Mouse (Mus musculus) midbrain, embryonic 16.5 days (tissue): Measurements from ENCODE around the gene Fgd6. TPM values are rescaled to one million over a fixed set of nuclear protein-coding genes. Genes with fewer than 3 reads are reported as not detected.

Source experiments
- ATAC-seq: fragments of 200-750 bp; cut with Nextera tagmentation; 2 replicates; pipeline ENCODE4 v1.8.0; 2017; ENCODE audit warnings: moderate TSS enrichment
- H3K27ac ChIP-seq: fragments of 300-500 bp; sonication (generic); 2 replicates; pipeline ENCODE4 v1.5.1; 2014; ENCODE audit warnings: mild to moderate bottlenecking, low read length, mixed read lengths
- H3K27me3 ChIP-seq: fragments of 300-500 bp; sonication (generic); 2 replicates; pipeline ENCODE4 v1.6.1; 2014; ENCODE audit warnings: low read depth, low read length, mixed read lengths; ENCODE audit not compliant: control insufficient read depth, insufficient read depth
- H3K36me3 ChIP-seq: fragments of 300-500 bp; sonication (generic); 2 replicates; pipeline ENCODE4 v1.6.1; 2014; ENCODE audit warnings: mild to moderate bottlenecking, low read length, moderate library complexity, mixed read lengths; ENCODE audit not compliant: control insufficient read depth, insufficient read depth
- H3K4me1 ChIP-seq: fragments of 300-500 bp; sonication (generic); 2 replicates; pipeline ENCODE4 v1.6.1; 2014; ENCODE audit warnings: mild to moderate bottlenecking, low read length, mixed read lengths; ENCODE audit not compliant: control insufficient read depth, insufficient read depth
- H3K4me2 ChIP-seq: fragments of 300-500 bp; sonication (generic); 2 replicates; pipeline ENCODE4 v1.6.1; 2014; ENCODE audit warnings: mild to moderate bottlenecking, low read length, mixed read lengths
- H3K4me3 ChIP-seq: fragments of 300-500 bp; sonication (generic); 2 replicates; pipeline ENCODE4 v1.5.1; 2014; ENCODE audit warnings: low read depth, mild to moderate bottlenecking, low read length, moderate library complexity, mixed read lengths
- H3K9ac ChIP-seq: fragments of 300-500 bp; sonication (generic); 2 replicates; pipeline ENCODE4 v1.6.1; 2014; ENCODE audit warnings: low read depth, low read length, mixed read lengths
- H3K9me3 ChIP-seq: fragments of 300-500 bp; sonication (generic); replicated peaks from 2 replicates; pipeline ENCODE4 v1.6.1; 2014; ENCODE audit warnings: mild to moderate bottlenecking, low read length, mixed read lengths; ENCODE audit not compliant: control insufficient read depth, poor library complexity, severe bottlenecking
- WGBS: fragments of 180-500 bp; shearing (Covaris S2); extraction: QIAGEN DNeasy Blood & Tissue Kit; methylation state at CpG from one replicate; pipeline ENCODE4 v1.1.7; 2014; 5-methylcytosine and 5-hydroxymethylcytosine counted together
- polyA plus RNA-seq: library from polyadenylated mRNA; unstranded; fragments of >200 nt; fragmentation: Nextera tagmentation; extraction: Ambion mirVana; gene quantifications from 2 replicates; pipeline ENCODE4 v1.2.1, GENCODE M21; 2015

Fgd6 gene
- polyA plus RNA-seq, 1 experiment from 2014 or later, result 1.8 TPM

DNA sequence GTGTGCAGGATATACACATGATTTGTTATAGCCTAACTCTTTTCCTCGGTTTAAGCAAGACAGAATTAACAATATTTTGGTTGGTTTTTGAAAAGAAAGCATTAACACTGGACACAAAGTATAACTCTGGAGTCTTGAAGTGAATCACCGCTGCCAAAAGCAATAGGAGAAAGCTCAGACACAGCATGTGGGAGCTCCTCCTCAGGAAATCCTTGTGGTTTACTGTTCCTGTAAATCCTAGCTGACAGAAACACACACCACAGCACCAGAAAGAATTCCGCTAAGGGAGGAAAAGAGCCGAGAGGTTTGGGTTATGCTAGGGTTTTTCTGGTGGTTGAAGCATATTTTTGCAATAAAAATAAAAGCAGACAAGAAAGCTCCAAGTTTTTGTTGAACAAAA is 21.6 kb upstream of the Fgd6 start:
- Histone ChIP-seq H3K27ac (no peak overlapping the region), H3K4me1 (no peaks in the 10 kb centered on the region; the same call in 1 of the 2 replicates), H3K9me3 (no peaks in the 10 kb centered on the region), H3K4me2 (no peak overlapping the region), H3K4me3 (no peak overlapping the region), H3K27me3 (no peaks in the 10 kb centered on the region), H3K36me3 (no peaks in the 10 kb centered on the region), H3K9ac (no peak overlapping the region)
- no peak for ATAC-seq
- 78% methylated on average over 4 of the region's 4 CpGs for WGBS

DNA sequence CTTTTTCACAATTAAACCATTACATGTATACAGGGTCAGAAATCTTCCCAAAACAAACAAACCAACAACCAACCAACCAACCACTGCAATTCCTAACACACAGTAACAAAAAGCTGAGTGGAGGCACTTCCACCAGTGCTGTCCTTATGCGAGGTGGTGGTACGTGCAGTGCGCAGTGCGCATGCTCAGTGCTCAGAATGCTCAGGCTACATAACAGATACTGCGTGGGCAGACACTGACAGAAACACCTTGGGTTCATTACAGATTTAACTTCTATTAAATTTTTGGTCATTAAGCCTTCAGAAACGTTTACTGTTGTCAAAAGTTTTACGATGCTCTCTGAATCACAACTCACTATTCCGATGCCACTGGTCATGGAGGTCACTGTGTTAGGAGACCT is 18.3 kb upstream of the Fgd6 start:
- H3K9ac ChIP-seq, result no peak overlapping the region
- WGBS, result 92% methylated on average over 8 of the region's 8 CpGs
- ATAC-seq, result no peak
- no peak overlapping the region for H3K27ac ChIP-seq
- no peaks in the 10 kb centered on the region for H3K36me3 ChIP-seq
- no peak overlapping the region for H3K4me3 ChIP-seq
- H3K4me1 ChIP-seq, result no peaks in the 10 kb centered on the region; the same call in 1 of the 2 replicates
- H3K27me3 ChIP-seq, result no peaks in the 10 kb centered on the region
- no peak overlapping the region for H3K4me2 ChIP-seq
- no peaks in the 10 kb centered on the region for H3K9me3 ChIP-seq

DNA sequence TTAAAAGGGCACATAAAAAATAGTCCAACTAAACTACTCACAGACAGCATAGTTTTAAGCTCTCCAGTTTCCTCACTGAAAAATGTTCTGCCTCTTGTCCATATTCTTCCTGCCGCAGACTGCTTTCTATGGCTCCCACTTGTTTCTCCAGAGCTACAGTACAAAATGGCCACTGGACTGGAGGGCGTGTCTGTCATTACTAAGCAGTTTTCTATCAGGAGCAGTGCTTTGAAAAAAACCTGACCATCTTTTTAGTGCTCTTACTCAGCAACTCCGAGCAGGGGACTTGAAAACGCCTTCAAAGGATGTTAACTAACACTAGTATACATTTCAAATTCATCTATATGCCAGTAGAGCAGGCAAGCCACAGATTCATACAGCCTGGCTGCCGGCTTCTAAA is 15.2 kb upstream of the Fgd6 start:
- no peak overlapping the region for H3K27ac ChIP-seq
- no peak overlapping the region for H3K4me3 ChIP-seq
- H3K4me2 ChIP-seq, result no peak overlapping the region
- WGBS, result 79% methylated on average over 5 of the region's 5 CpGs
- no peak overlapping the region for H3K9ac ChIP-seq
- 0 out of 2 replicates have a peak, but pooled peaks cover 2% of the 10 kb centered on the region for H3K36me3 ChIP-seq
- no peaks in the 10 kb centered on the region for H3K9me3 ChIP-seq
- ATAC-seq, result no peak
- H3K27me3 ChIP-seq, result no peaks in the 10 kb centered on the region
- H3K4me1 ChIP-seq, result no peaks in the 10 kb centered on the region

DNA sequence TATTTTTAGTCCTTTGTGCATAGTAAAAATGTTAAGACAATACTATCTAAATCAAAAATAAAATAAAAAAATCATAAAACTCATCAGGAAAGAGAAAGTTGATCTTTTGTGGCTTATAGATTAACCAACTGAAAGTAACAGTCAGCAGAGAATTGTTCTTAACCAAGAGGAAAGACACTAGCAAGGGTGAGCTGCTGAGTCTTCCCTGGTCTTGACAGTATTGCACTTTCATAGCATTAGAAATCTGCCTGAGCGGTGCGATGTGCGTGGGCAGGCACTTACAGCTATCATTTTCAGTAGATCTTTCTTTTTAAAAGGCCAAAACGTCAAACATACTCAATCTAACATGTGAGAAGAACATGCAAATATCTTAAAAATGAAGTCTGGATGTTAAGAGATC is 14.7 kb upstream of the Fgd6 start:
- Histone ChIP-seq H3K9ac (no peak overlapping the region), H3K4me2 (no peak overlapping the region), H3K4me1 (no peaks in the 10 kb centered on the region), H3K27ac (no peak overlapping the region), H3K4me3 (no peak overlapping the region), H3K36me3 (0 out of 2 replicates have a peak, but pooled peaks cover 2% of the 10 kb centered on the region), H3K27me3 (no peaks in the 10 kb centered on the region), H3K9me3 (no peaks in the 10 kb centered on the region)
- 90% methylated on average over 4 of the region's 4 CpGs for WGBS
- ATAC-seq, result no peak

DNA sequence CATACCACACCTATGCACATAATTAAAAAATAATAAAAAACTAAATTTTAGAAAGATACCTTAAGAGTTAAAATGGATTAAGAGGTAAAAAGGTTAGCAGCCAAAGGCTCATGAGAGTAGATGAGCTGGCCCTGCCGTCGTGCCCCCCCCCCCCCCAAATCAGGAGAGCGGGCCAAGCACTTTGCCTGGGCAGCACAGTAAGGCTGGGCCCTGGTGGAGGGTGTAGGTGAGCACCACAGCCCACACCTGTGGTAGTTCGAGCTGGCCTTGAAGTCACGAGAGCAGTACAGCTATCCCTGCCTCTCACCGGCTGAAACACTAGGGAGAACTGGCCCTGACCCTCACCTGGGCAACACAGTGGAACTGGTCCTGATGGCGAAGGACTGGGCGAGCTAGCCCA is 10.7 kb upstream of the Fgd6 start:
- H3K36me3 ChIP-seq, result peaks cover 7% of the 10 kb centered on the region; the same call in 1 of the 2 replicates
- no peak overlapping the region for H3K9ac ChIP-seq
- no peak overlapping the region for H3K4me2 ChIP-seq
- H3K4me1 ChIP-seq, result no peaks in the 10 kb centered on the region
- no peak overlapping the region for H3K27ac ChIP-seq
- WGBS, result 98% methylated on average over 8 of the region's 8 CpGs
- no peak overlapping the region for H3K4me3 ChIP-seq
- no peaks in the 10 kb centered on the region for H3K9me3 ChIP-seq
- peak; percentile 45; the same call in 1 of the 2 replicates for ATAC-seq
- no peaks in the 10 kb centered on the region for H3K27me3 ChIP-seq

DNA sequence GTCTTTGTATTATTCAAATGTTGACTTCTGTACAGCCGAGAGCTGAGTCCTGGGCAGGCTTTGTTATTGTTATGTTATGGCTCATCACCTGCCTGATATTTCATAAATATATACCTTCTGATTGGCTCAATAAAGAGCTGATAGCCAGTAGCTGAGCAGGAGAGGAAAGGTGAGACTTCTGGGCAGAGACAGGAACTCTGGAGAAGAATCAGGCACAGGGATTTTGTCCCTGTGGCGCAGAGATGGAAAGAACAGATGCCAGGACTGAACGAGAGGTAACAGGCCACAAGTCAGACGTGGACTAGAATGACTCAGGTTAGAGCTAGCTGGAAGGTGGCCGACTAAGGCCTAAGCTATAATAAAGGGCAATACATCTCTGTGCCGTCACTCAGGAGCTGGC is 7.3 kb upstream of the Fgd6 start:
- Histone ChIP-seq H3K4me3 (no peak overlapping the region), H3K9me3 (no peaks in the 10 kb centered on the region), H3K36me3 (peaks cover 7% of the 10 kb centered on the region; the same call in 1 of the 2 replicates), H3K27me3 (no peaks in the 10 kb centered on the region), H3K27ac (no peak overlapping the region), H3K4me2 (no peak overlapping the region), H3K9ac (no peak overlapping the region), H3K4me1 (peaks cover 20% of the 10 kb centered on the region)
- WGBS, result 84% methylated on average over 6 of the region's 6 CpGs
- ATAC-seq, result no peak

DNA sequence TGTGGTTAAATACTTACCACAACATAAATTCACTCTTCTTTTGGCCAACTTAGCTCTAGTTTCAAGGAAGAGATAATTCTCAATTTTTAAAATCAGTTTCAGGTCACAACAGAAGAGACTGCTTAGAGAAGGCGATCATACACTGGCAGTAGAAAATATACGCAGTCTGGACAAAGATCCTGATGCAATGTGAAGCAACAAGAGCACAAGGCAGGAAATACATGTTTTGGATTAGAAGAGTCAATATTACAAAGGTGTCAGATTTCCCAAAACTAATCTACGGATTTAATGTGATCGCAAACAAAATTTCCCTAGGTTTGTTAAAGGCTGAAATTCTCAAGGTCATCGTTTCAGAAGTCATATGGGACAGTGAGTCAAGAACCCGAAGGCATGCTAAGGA is 4.6 kb upstream of the Fgd6 start:
- Histone ChIP-seq H3K4me1 (peaks cover 30% of the 10 kb centered on the region), H3K9me3 (no peaks in the 10 kb centered on the region), H3K9ac (no peak overlapping the region), H3K4me2 (no peak overlapping the region), H3K27ac (no peak overlapping the region), H3K27me3 (no peaks in the 10 kb centered on the region), H3K36me3 (peaks cover 5% of the 10 kb centered on the region; the same call in 1 of the 2 replicates), H3K4me3 (no peak overlapping the region)
- no peak for ATAC-seq
- 93% methylated on average over 6 of the region's 6 CpGs for WGBS

DNA sequence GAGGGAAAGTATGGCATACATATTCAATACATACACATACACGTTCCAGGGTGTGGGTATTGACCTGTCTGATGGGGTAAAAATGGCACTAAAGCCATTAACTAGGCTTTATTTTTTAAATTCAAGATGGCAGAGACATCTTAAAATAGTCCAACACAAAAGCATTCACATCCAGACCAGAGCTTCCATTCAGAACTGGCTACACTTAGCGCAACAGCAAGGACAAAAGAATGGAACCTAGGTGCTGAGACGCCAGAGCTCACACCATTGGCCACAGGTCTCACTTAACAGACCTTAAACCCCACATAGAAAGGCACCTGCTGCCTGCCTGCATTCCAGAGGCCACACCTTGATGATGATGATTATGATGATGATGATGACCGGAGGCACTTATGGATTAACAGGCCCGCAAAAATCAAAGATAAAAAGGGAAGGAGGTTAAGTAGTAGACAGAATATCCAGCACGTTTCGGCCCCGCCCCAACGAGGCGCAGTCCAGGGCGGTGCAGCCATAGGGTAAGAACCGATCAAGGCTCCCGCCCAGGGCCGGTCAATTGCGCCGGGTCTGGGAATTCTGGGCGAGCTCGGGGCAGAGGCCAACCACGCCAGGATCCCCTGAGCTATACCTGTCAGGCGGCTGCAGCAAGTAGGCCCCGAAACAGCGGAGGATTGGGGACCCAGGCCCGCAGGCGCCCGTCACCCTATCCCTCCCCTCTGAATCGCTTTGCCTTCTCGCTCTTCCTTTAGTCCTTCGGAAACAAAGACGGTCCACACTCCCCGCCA is 734 bp upstream of the Fgd6 start:
- H3K9me3 ChIP-seq, result no peaks in the 10 kb centered on the region
- H3K27ac ChIP-seq, result peak overlapping the region; percentile 88
- ATAC-seq, result peak; percentile 81
- WGBS, result under 1% methylated on average over 30 of the region's 30 CpGs
- no peaks in the 10 kb centered on the region for H3K27me3 ChIP-seq
- peak overlapping the region; percentile 82 for H3K4me2 ChIP-seq
- peak overlapping the region; percentile 88 for H3K9ac ChIP-seq
- H3K4me3 ChIP-seq, result peak overlapping the region; percentile 70
- no peaks in the 10 kb centered on the region for H3K36me3 ChIP-seq
- peaks cover 33% of the 10 kb centered on the region for H3K4me1 ChIP-seq

DNA sequence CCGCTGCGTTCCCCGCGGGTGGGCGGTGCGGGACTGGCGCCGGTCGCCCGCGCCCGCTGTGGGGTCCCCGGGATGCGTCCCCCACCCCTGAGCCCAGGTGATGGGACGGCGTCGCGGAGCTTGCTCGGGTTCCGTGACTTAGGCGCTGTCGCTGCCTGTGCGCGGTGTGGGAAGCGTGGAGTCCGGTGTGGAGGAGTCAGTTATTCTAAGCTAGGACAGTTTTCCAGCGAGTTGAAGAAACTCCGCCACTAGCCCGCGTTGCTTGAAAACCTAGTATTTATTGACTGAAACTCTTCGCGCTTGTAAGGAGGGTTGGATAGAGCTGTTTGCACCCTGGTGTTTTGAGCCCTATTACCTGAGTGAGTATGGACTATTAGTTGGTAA is 566 bp downstream of the Fgd6 start:
- peak; percentile 37 for ATAC-seq
- H3K9me3 ChIP-seq, result no peaks in the 10 kb centered on the region

More for the DNA sequence above, 566 bp downstream of the Fgd6 start:
- Histone ChIP-seq H3K27me3 (no peaks in the 10 kb centered on the region), H3K36me3 (no peaks in the 10 kb centered on the region), H3K4me1 (peaks cover 30% of the 10 kb centered on the region), H3K4me3 (peak overlapping the region; percentile 70), H3K27ac (peak overlapping the region; percentile 57), H3K9ac (peak overlapping the region; percentile 76), H3K4me2 (peak overlapping the region; percentile 83)
- whole genome bisulfite sequencing, result under 1% methylated on average over 32 of the region's 32 CpGs
